Mouse (Mus musculus) bone marrow macrophage, adult 2 months (primary cell): ENCODE results near the gene Pus10. TPM values are rescaled to one million over a fixed set of nuclear protein-coding genes. Genes with fewer than 3 reads are reported as not detected.
A peak's percentile ranks its signal among the peaks of the same experiment; 100 is the strongest.

Experiments
- H3K27ac ChIP-seq: 2 replicates; pipeline ENCODE4 v1.5.1; 2012; ENCODE audit warnings: low read depth, low read length; ENCODE audit not compliant: insufficient read depth
- H3K4me1 ChIP-seq: 2 replicates; pipeline ENCODE4 v1.6.1; 2012; ENCODE audit warnings: low read length; ENCODE audit not compliant: control insufficient read depth, insufficient read depth
- H3K4me3 ChIP-seq: 2 replicates; pipeline ENCODE4 v1.5.1; 2012; ENCODE audit warnings: mild to moderate bottlenecking, low read length, moderate library complexity; ENCODE audit not compliant: insufficient read depth
- CTCF ChIP-seq: IDR thresholded peaks from 2 replicates; pipeline ENCODE4 v1.5.1; 2012; ENCODE audit warnings: low read depth, mild to moderate bottlenecking, low read length, moderate library complexity
- POLR2A ChIP-seq: IDR thresholded peaks from 2 replicates; pipeline ENCODE4 v1.6.1; 2012; ENCODE audit warnings: mild to moderate bottlenecking, low read depth, low read length, borderline replicate concordance
- polyA plus RNA-seq: library from polyadenylated mRNA; stranded (reverse); fragments of >200 nt; gene quantifications from 2 replicates; pipeline ENCODE4 v1.2.4, GENCODE M21; 2012; ENCODE audit not compliant: missing spikeins, insufficient read depth, insufficient read length

The Pus10 gene
- polyA plus RNA-seq, 1 experiment = 15.6 TPM

GRCm38 (mm10) chr11:23688060-23688459 is 22.6 kb downstream of the Pus10 start:
- Histone ChIP-seq H3K4me1 (peaks cover 29% of the 10 kb centered on the region), H3K4me3 (no peak overlapping the region), H3K27ac (peak overlapping the region; percentile 64)
- TF ChIP-seq CTCF (no peak), POLR2A (no peak)

- no peak overlapping the region for H3K4me3 ChIP-seq
- no peak overlapping the region for H3K27ac ChIP-seq
- peaks cover 34% of the 10 kb centered on the region for H3K4me1 ChIP-seq
- TF ChIP-seq CTCF (no peak), POLR2A (no peak)
Measured at GRCm38 (mm10) chr11:23693286-23693685, 27.8 kb downstream of the Pus10 start.

- Histone ChIP-seq H3K27ac (peak overlapping the region; percentile 84), H3K4me1 (peaks cover 44% of the 10 kb centered on the region), H3K4me3 (no peak overlapping the region)
- no peak for TF ChIP-seq POLR2A
- no peak for TF ChIP-seq CTCF
Measured at GRCm38 (mm10) chr11:23695847-23696246, 30.4 kb downstream of the Pus10 start.

GRCm38 (mm10) chr11:23698526-23698925 is 33.1 kb downstream of the Pus10 start:
- Histone ChIP-seq H3K4me3 (no peak overlapping the region), H3K4me1 (peaks cover 41% of the 10 kb centered on the region), H3K27ac (peak overlapping the region; percentile 55; the same call in 1 of the 2 replicates)
- TF ChIP-seq CTCF (no peak), POLR2A (no peak)

GRCm38 (mm10) chr11:23699414-23700095 is 34.1 kb downstream of the Pus10 start:
- Histone ChIP-seq H3K27ac (peak overlapping the region; percentile 60), H3K4me1 (peaks cover 37% of the 10 kb centered on the region), H3K4me3 (no peak overlapping the region)
- TF ChIP-seq CTCF = no peak
- no peak for TF ChIP-seq POLR2A

GRCm38 (mm10) chr11:23701831-23702230 is 36.4 kb downstream of the Pus10 start:
- TF ChIP-seq POLR2A (no peak), CTCF (no peak)
- no peak overlapping the region for H3K4me3 ChIP-seq
- H3K27ac ChIP-seq = no peak overlapping the region
- peaks cover 19% of the 10 kb centered on the region for H3K4me1 ChIP-seq

GRCm38 (mm10) chr11:23704604-23705294 is 39.3 kb downstream of the Pus10 start:
- peaks cover 6% of the 10 kb centered on the region for H3K4me1 ChIP-seq
- no peak overlapping the region for H3K4me3 ChIP-seq
- no peak overlapping the region for H3K27ac ChIP-seq
- TF ChIP-seq CTCF (no peak), POLR2A (no peak)

GRCm38 (mm10) chr11:23712299-23712698 is 46.8 kb downstream of the Pus10 start:
- H3K27ac ChIP-seq = no peak overlapping the region
- H3K4me3 ChIP-seq = no peak overlapping the region
- TF ChIP-seq CTCF (no peak), POLR2A (no peak)

GRCm38 (mm10) chr11:23718856-23719255 is 53.4 kb downstream of the Pus10 start:
- no peak for TF ChIP-seq POLR2A
- no peak for TF ChIP-seq CTCF
- Histone ChIP-seq H3K27ac (no peak overlapping the region), H3K4me3 (no peak overlapping the region), H3K4me1 (no peaks in the 10 kb centered on the region)

More at GRCm38 (mm10) chr11:23712299-23712698, 46.8 kb downstream of the Pus10 start:
- no peaks in the 10 kb centered on the region for H3K4me1 ChIP-seq

GRCm38 (mm10) chr11:23719825-23720224 is 54.4 kb downstream of the Pus10 start:
- no peak for TF ChIP-seq POLR2A
- TF ChIP-seq CTCF = no peak
- Histone ChIP-seq H3K4me1 (no peaks in the 10 kb centered on the region), H3K4me3 (no peak overlapping the region), H3K27ac (no peak overlapping the region)
